Mouse (Mus musculus) ES-Bruce4 (cell line): ENCODE data around the gene Tas2r137. TPM values are rescaled to one million over a fixed set of nuclear protein-coding genes. Genes with fewer than 3 reads are reported as not detected.
A peak's percentile ranks its signal among the peaks of the same experiment; 100 is the strongest.

Source experiments
- H3K27ac ChIP-seq: 2 replicates; pipeline ENCODE4 v1.5.1; 2012; ENCODE audit warnings: low read length, inconsistent platforms; ENCODE audit not compliant: insufficient read depth
- H3K27me3 ChIP-seq: 2 replicates; pipeline ENCODE4 v1.6.1; 2012; ENCODE audit warnings: mild to moderate bottlenecking, low read length, inconsistent platforms; ENCODE audit not compliant: control insufficient read depth, poor library complexity, insufficient read depth, severe bottlenecking
- H3K36me3 ChIP-seq: 2 replicates; pipeline ENCODE4 v1.6.1; 2012; ENCODE audit warnings: inconsistent platforms, mild to moderate bottlenecking, low read length, moderate library complexity; ENCODE audit not compliant: control insufficient read depth, poor library complexity, insufficient read depth, severe bottlenecking
- H3K4me1 ChIP-seq: one replicate; pipeline ENCODE4 v1.8.1; 2011; ENCODE audit warnings: low read length; ENCODE audit not compliant: control insufficient read depth, insufficient read depth
- H3K4me3 ChIP-seq: 2 replicates; pipeline ENCODE4 v1.5.1; 2011; ENCODE audit warnings: low read depth, mild to moderate bottlenecking, low read length
- H3K9ac ChIP-seq: 2 replicates; pipeline ENCODE4 v1.6.1; 2012; ENCODE audit warnings: low read depth, mild to moderate bottlenecking, inconsistent platforms; ENCODE audit not compliant: poor library complexity, severe bottlenecking
- H3K9me3 ChIP-seq: replicated peaks from 2 replicates; pipeline ENCODE4 v1.6.1; 2012; ENCODE audit warnings: mild to moderate bottlenecking, low read length, inconsistent platforms; ENCODE audit not compliant: control insufficient read depth, poor library complexity, insufficient read depth, severe bottlenecking
- CTCF ChIP-seq: IDR thresholded peaks from one replicate; pipeline ENCODE4 v1.8.1; 2011; ENCODE audit warnings: low read depth, low read length
- EP300 ChIP-seq: IDR thresholded peaks from 2 replicates; pipeline ENCODE4 v1.6.1; 2011; ENCODE audit warnings: low read depth, low read length; ENCODE audit not compliant: insufficient read depth
- POLR2A ChIP-seq: IDR thresholded peaks from one replicate; pipeline ENCODE4 v1.8.1; 2011; ENCODE audit warnings: low read length; ENCODE audit not compliant: insufficient read depth
- polyA plus RNA-seq: library from polyadenylated mRNA; stranded (reverse); fragments of >200 nt; gene quantifications from 2 replicates; pipeline ENCODE4 v1.2.4, GENCODE M21; 2011; ENCODE audit warnings: low read depth; ENCODE audit not compliant: missing spikeins, insufficient read depth, insufficient read length

Gene Tas2r137
- polyA plus RNA-seq, 1 experiment = 0.94 TPM

GRCm38 (mm10) chr6:40465710-40466109 is 25.3 kb upstream of the Tas2r137 start:
- no peaks in the 10 kb centered on the region for H3K4me1 ChIP-seq
- H3K9me3 ChIP-seq = no peaks in the 10 kb centered on the region
- H3K4me3 ChIP-seq = no peak overlapping the region
- H3K27ac ChIP-seq = no peak overlapping the region
- H3K27me3 ChIP-seq = no peaks in the 10 kb centered on the region
- TF ChIP-seq POLR2A (no peak), CTCF (peak; percentile 18)
- no peak overlapping the region for H3K9ac ChIP-seq
- H3K36me3 ChIP-seq = no peaks in the 10 kb centered on the region

GRCm38 (mm10) chr6:40470916-40471719 is 19.9 kb upstream of the Tas2r137 start, which contains the start of gene Ssbp1:
Gene Ssbp1 (plus strand): TSS chr6:40471352.
- H3K9me3 ChIP-seq = no peaks in the 10 kb centered on the region
- TF ChIP-seq POLR2A = no peak
- TF ChIP-seq EP300 = 0 out of 2 replicates have a peak, but pooled peaks have one; percentile 34
- no peak for TF ChIP-seq CTCF
- H3K27ac ChIP-seq = peak within 1 kb of the TSS; percentile 82
- H3K4me1 ChIP-seq = no peaks in the 10 kb centered on the region
- peaks cover 23% of the 10 kb centered on the region for H3K36me3 ChIP-seq
- peak within 1 kb of the TSS; percentile 97 for H3K4me3 ChIP-seq
- H3K27me3 ChIP-seq = no peaks in the 10 kb centered on the region
- peak within 1 kb of the TSS; percentile 87 for H3K9ac ChIP-seq

- Histone ChIP-seq H3K9me3 (no peaks in the 10 kb centered on the region), H3K4me1 (no peaks in the 10 kb centered on the region), H3K27ac (peak overlapping the region; percentile 82), H3K27me3 (no peaks in the 10 kb centered on the region), H3K36me3 (peaks cover 28% of the 10 kb centered on the region), H3K4me3 (peak overlapping the region; percentile 97), H3K9ac (peak overlapping the region; percentile 87)
- TF ChIP-seq POLR2A = no peak
- no peak for TF ChIP-seq CTCF
- TF ChIP-seq EP300 = no peak
These were observed 19.4 kb upstream of the Tas2r137 start for GRCm38 (mm10) chr6:40471720-40472010.

DNA sequence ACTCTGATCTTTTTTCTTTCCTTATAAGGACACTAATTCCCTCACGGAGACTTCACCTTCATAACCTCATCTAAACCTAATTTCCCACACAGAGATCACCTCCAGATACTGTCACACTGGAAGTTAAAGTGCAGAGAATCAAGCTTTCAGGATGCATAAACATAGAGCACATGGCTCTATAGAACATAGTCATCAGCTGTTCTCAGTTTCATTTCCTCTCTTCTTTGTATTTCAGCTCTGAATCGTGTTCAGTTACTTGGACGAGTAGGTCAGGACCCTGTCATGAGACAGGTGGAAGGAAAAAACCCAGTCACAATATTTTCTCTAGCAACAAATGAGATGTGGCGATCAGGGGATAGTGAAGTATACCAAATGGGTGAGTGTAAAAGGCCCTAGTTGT is 14.9 kb upstream of the Tas2r137 start:
- peaks cover 52% of the 10 kb centered on the region for H3K36me3 ChIP-seq

DNA sequence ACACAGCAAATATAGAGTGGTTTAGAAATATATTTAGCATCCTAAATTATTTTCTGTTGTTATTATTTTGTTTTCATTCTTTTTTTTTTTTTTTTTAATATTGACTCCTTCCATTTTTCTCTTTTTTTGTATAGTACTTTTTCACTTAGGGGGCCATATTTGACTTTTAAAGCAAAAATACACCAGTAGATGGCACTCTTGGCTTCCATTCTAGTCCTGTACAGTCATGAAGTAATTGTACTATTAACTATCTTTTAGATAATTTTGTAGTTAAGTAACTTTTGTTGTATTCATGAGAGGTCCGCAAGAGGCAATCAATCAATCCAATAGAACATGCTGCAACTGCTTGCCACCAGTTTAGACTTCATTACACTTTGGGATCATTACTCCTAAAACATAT is 11.3 kb upstream of the Tas2r137 start:
- H3K9ac ChIP-seq = no peak overlapping the region
- no peak overlapping the region for H3K4me3 ChIP-seq
- H3K27ac ChIP-seq = no peak overlapping the region
- peaks cover 66% of the 10 kb centered on the region for H3K36me3 ChIP-seq
- no peaks in the 10 kb centered on the region for H3K4me1 ChIP-seq
- H3K9me3 ChIP-seq = no peaks in the 10 kb centered on the region
- no peak for TF ChIP-seq CTCF
- no peak for TF ChIP-seq POLR2A
- TF ChIP-seq EP300 = no peak
- H3K27me3 ChIP-seq = no peaks in the 10 kb centered on the region

More for the DNA sequence above, 14.9 kb upstream of the Tas2r137 start:
- no peak overlapping the region for H3K9ac ChIP-seq
- TF ChIP-seq CTCF (no peak), EP300 (no peak), POLR2A (no peak)
- no peaks in the 10 kb centered on the region for H3K4me1 ChIP-seq
- H3K4me3 ChIP-seq = no peak overlapping the region
- H3K27me3 ChIP-seq = no peaks in the 10 kb centered on the region
- H3K27ac ChIP-seq = no peak overlapping the region
- H3K9me3 ChIP-seq = no peaks in the 10 kb centered on the region

DNA sequence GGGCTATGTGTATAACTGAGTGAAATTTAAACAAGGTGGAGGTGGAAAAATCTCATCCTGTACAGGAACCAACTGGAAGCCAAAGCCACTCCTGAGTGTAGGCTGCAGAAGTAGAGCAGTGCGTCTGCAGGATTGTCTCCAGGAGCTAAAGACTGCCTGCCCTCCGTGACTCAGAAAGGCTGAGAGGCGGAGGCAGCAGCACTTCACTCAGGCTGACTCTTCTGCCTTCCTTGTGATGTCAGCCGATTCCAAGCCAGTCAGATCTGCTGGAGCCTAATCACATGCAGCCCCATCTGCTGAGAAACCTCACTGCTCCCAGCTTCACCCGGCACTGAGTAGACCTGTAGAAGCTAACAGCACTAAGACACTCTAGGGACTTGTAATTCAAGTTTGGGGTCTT is 8.7 kb upstream of the Tas2r137 start:
- no peak overlapping the region for H3K27ac ChIP-seq
- TF ChIP-seq POLR2A = no peak
- no peak for TF ChIP-seq CTCF
- no peak for TF ChIP-seq EP300
- peaks cover 50% of the 10 kb centered on the region for H3K36me3 ChIP-seq

More for the DNA sequence above, 8.7 kb upstream of the Tas2r137 start:
- H3K9me3 ChIP-seq = no peaks in the 10 kb centered on the region
- no peaks in the 10 kb centered on the region for H3K4me1 ChIP-seq
- H3K9ac ChIP-seq = no peak overlapping the region
- no peaks in the 10 kb centered on the region for H3K27me3 ChIP-seq
- H3K4me3 ChIP-seq = no peak overlapping the region
